Mouse (Mus musculus): ENCODE measurements around the gene Olfr1444.

Olfr1444 gene

GRCm38 (mm10) chr19:12856983-12857382 lies at the start of gene Olfr1444:
Olfr1444 (plus strand) TSS chr19:12857283.
- DNase-seq (ENCODE audit: low read depth): no peak

GRCm38 (mm10) chr19:12812644-12813364 lies 44.3 kb upstream of the Olfr1444 start:
- no peak for DNase-seq (ENCODE audit: low read depth)

GRCm38 (mm10) chr19:12813883-12814282 lies 43.2 kb upstream of the Olfr1444 start:
- DNase-seq (ENCODE audit: low read depth): no peak

GRCm38 (mm10) chr19:12818507-12818906 lies 38.6 kb upstream of the Olfr1444 start:
- DNase-seq (ENCODE audit: low read depth): no peak

GRCm38 (mm10) chr19:12820383-12820782 lies 36.7 kb upstream of the Olfr1444 start:
- peak; percentile 85 for DNase-seq (ENCODE audit: low read depth)

GRCm38 (mm10) chr19:12824549-12824948 lies 32.5 kb upstream of the Olfr1444 start:
- peak; percentile 43 for DNase-seq (ENCODE audit: low read depth)

GRCm38 (mm10) chr19:12830823-12831430 lies 26.2 kb upstream of the Olfr1444 start:
- no peak for DNase-seq (ENCODE audit: low read depth)

- DNase-seq (ENCODE audit: low read depth): no peak
Observed at GRCm38 (mm10) chr19:12831559-12831958, 25.5 kb upstream of the Olfr1444 start.

- peak; percentile 75 for DNase-seq (ENCODE audit: low read depth)
Observed at GRCm38 (mm10) chr19:12833625-12834024, 23.5 kb upstream of the Olfr1444 start.

- no peak for DNase-seq (ENCODE audit: low read depth)
Observed at GRCm38 (mm10) chr19:12838507-12838906, 18.6 kb upstream of the Olfr1444 start.

GRCm38 (mm10) chr19:12846382-12846781 lies 10.7 kb upstream of the Olfr1444 start, which contains the start of gene Gm5244:
Gm5244 (plus strand) TSS chr19:12846682.
- no peak for DNase-seq (ENCODE audit: low read depth)

- DNase-seq (ENCODE audit: low read depth): no peak
Observed at GRCm38 (mm10) chr19:12883555-12883954, 26.5 kb downstream of the Olfr1444 start, which contains the start of gene Olfr1445. Olfr1445 (plus strand) TSS chr19:12883855.

GRCm38 (mm10) chr19:12893424-12893823 lies 36.3 kb downstream of the Olfr1444 start, which contains the start of gene Olfr1446:
Olfr1446 (minus strand) TSS chr19:12893524.
- DNase-seq (ENCODE audit: low read depth): no peak

GRCm38 (mm10) chr19:12903643-12904042 lies 46.6 kb downstream of the Olfr1444 start, which contains the start of gene Olfr1447:
Olfr1447 (minus strand) TSS chr19:12903743.
- no peak for DNase-seq (ENCODE audit: low read depth)
